Mouse (Mus musculus): ENCODE results near the gene Eef1akmt1. TPM values are rescaled to one million over a fixed set of nuclear protein-coding genes. Genes with fewer than 3 reads are reported as not detected.

Gene Eef1akmt1
- polyA plus RNA-seq, 1 experiment: 36.4 TPM

GRCm38 (mm10) chr14:57593279-57593678 is 21.9 kb upstream of the Eef1akmt1 start:
- no peak for DNase-seq (ENCODE audit: low read depth)
- no peak for TF ChIP-seq POLR2A (IDR thresholded peaks at IDR 0.05; ENCODE audit: borderline replicate concordance, extremely low read depth, insufficient read depth, insufficient read length, poor library complexity, severe bottlenecking)
- TF ChIP-seq CTCF (IDR thresholded peaks at IDR 0.05; ENCODE audit: borderline replicate concordance, extremely low read depth, insufficient read depth, insufficient read length): no peak

DNA sequence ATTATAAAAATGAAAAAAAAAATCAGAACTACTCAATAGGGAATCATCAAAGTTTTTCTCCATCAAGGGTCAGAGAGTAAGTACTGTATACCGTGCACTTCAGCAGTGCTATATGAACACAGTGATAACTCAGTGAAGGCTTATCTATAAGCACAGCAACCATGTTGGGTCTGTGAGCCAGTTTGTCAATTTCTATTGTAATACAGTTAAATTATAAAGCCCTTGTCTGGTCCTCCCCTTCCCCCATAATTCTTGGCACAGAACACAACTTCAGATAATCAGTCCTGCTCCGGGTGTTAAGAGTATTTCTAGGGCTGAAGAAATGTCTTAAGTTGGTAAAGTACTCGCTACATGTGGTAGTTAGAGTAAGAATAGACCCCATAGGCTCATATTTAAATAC is 20.4 kb upstream of the Eef1akmt1 start:
- no peak for TF ChIP-seq CTCF (IDR thresholded peaks at IDR 0.05; ENCODE audit: borderline replicate concordance, extremely low read depth, insufficient read depth, insufficient read length)
- TF ChIP-seq POLR2A (IDR thresholded peaks at IDR 0.05; ENCODE audit: borderline replicate concordance, extremely low read depth, insufficient read depth, insufficient read length, poor library complexity, severe bottlenecking): no peak
- DNase-seq (ENCODE audit: low read depth): no peak

DNA sequence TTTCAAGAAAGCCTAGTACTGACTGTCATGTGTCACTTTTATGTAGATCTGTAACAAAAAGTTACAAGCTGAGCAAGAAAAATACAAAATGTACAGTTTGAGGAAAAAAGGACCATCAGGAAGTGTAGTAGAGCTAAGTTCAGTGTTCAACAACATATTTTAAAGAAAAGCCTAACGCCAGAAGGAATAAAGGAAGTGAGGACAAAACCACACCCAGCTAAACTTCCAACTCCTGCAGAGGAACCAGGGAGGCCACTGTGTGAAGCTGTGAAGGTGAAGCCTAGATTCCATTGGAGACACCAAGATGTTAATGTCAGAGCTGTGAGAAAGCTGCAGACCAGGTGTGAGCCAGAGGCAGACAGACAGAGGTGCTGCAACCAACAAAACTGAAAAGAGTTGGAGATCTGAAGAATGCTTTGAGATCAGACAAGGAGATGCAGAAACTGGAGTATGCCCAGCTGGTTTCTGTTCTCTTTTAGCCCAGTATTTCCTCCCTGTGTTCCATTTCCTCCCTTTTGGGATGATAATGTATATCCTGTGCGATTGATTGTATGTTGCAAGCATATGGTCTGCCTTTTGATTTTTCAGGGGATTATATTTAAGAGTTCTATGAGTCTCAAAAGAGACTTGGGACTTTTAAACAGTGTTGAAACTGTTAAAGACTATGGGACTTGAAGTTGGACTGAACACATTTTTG is 5.1 kb upstream of the Eef1akmt1 start:
- TF ChIP-seq CTCF (IDR thresholded peaks at IDR 0.05; ENCODE audit: borderline replicate concordance, extremely low read depth, insufficient read depth, insufficient read length) (no peak), POLR2A (IDR thresholded peaks at IDR 0.05; ENCODE audit: borderline replicate concordance, extremely low read depth, insufficient read depth, insufficient read length, poor library complexity, severe bottlenecking) (no peak)
- DNase-seq (ENCODE audit: low read depth): no peak

DNA sequence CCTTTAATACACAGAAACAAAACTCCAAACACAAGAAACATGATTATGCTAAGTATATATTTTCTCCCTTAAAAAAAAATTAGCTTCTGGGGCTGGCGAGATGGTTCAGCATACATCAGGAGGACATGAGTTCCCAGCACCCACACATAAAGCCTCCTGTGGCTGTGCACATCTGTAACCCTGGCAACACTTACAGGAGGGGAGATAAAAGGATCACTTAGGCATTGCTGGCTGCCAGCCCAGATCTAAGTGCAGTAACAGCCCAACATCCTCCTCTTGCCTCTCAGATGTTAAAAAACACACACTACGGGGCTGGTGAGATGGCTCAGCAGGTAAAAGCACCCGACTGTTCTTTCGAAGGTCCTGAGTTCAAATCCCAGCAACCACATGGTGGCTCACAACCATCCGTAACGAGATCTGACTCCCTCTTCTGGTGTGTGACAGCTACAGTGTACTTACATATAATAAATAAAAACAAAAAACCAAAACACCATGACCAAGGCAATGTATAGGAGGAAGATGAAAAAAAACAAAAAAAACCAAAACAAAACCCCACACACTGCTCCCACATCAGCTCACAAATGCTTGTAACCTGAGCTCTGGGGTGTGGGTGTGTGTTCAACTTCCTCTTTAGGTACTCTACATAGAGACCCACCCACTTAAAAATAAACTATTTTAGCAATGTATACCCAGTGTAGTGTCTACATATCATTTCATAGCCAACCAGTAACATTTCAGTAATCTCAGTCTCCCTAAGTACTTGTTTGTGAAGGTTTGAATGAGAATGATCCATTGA is 3.6 kb upstream of the Eef1akmt1 start:
- TF ChIP-seq CTCF (IDR thresholded peaks at IDR 0.05; ENCODE audit: borderline replicate concordance, extremely low read depth, insufficient read depth, insufficient read length): no peak
- TF ChIP-seq POLR2A (IDR thresholded peaks at IDR 0.05; ENCODE audit: borderline replicate concordance, extremely low read depth, insufficient read depth, insufficient read length, poor library complexity, severe bottlenecking): no peak
- DNase-seq (ENCODE audit: low read depth): peak; percentile 13

DNA sequence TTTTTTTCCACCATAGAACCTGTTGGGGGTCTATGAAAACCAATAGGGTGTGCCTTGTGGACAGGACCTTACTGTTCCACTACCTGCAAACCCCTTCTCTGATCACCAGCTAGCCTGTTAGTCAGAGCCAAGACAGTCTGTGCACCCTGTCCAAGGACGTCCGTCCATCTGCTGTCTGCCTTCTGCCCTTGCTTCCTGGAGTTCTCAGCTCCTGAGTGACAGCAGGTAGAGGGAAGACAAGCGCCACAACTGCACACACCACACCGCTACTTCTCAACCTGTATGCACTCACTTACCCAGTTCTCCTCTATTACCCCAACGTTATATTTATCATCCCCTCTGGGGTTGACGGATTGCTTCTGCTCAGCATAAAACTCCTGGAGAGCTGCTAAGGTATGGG is 5.8 kb downstream of the Eef1akmt1 start:
- DNase-seq (ENCODE audit: low read depth): no peak
- TF ChIP-seq CTCF (IDR thresholded peaks at IDR 0.05; ENCODE audit: borderline replicate concordance, extremely low read depth, insufficient read depth, insufficient read length): no peak
- no peak for TF ChIP-seq POLR2A (IDR thresholded peaks at IDR 0.05; ENCODE audit: borderline replicate concordance, extremely low read depth, insufficient read depth, insufficient read length, poor library complexity, severe bottlenecking)

DNA sequence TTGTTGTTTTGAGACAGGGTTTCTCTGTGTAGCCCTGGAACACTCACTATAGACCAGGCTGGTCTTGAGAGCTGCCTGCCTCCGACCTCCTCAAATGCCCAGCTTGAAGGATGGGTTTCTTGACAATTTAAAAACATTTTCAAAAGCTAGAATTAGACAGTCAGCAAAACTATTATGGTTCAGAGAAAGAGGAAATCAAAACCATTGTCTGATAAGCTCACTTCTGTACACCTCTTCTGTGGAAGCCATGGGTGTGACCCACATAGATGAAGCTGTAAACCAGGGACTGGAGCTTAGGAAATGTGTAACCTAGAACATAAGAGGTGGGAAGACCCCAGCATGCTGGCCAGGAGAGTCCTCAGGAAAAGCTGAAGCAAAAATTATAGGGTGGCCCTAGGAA is 14.5 kb downstream of the Eef1akmt1 start:
- no peak for DNase-seq (ENCODE audit: low read depth)

DNA sequence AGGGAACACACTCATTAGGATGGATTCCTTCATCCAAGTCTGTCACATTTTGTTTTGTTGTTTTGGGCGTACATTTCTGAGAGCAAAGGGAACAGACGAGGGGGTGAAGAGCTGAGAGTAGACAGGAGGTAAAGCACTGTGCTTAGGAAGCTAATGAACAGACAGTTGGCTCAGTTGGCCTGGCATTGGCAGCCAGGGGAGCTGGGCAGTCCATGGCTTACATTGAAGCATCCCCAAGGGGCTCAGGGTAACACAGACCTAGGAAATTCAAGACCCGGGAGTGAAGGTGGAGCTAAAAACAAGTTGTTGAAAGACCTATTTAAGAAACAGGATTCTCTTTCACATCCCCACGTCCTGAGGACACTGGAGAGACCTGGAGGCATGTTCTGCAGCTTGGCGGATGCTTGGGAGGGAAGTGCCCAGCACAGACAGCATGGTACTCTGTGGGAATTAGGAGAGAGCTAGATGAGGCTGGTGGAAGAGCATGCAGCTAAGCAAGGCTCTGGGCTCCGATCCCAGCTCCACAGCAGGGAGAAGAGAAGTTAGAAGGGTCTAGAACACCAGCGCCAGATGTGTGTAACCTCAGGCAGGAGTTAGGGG is 15.8 kb downstream of the Eef1akmt1 start:
- no peak for DNase-seq (ENCODE audit: low read depth)
- TF ChIP-seq CTCF (IDR thresholded peaks at IDR 0.05; ENCODE audit: borderline replicate concordance, extremely low read depth, insufficient read depth, insufficient read length) (no peak), POLR2A (IDR thresholded peaks at IDR 0.05; ENCODE audit: borderline replicate concordance, extremely low read depth, insufficient read depth, insufficient read length, poor library complexity, severe bottlenecking) (no peak)

More for the DNA sequence above, 14.5 kb downstream of the Eef1akmt1 start:
- TF ChIP-seq CTCF (IDR thresholded peaks at IDR 0.05; ENCODE audit: borderline replicate concordance, extremely low read depth, insufficient read depth, insufficient read length) (no peak), POLR2A (IDR thresholded peaks at IDR 0.05; ENCODE audit: borderline replicate concordance, extremely low read depth, insufficient read depth, insufficient read length, poor library complexity, severe bottlenecking) (no peak)

GRCm38 (mm10) chr14:57554434-57554833 is 17.0 kb downstream of the Eef1akmt1 start:
- no peak for DNase-seq (ENCODE audit: low read depth)

GRCm38 (mm10) chr14:57552945-57553344 is 18.5 kb downstream of the Eef1akmt1 start:
- TF ChIP-seq POLR2A (IDR thresholded peaks at IDR 0.05; ENCODE audit: borderline replicate concordance, extremely low read depth, insufficient read depth, insufficient read length, poor library complexity, severe bottlenecking) (no peak), CTCF (IDR thresholded peaks at IDR 0.05; ENCODE audit: borderline replicate concordance, extremely low read depth, insufficient read depth, insufficient read length) (no peak)
- no peak for DNase-seq (ENCODE audit: low read depth)

More at GRCm38 (mm10) chr14:57554434-57554833, 17.0 kb downstream of the Eef1akmt1 start:
- TF ChIP-seq POLR2A (IDR thresholded peaks at IDR 0.05; ENCODE audit: borderline replicate concordance, extremely low read depth, insufficient read depth, insufficient read length, poor library complexity, severe bottlenecking): no peak
- no peak for TF ChIP-seq CTCF (IDR thresholded peaks at IDR 0.05; ENCODE audit: borderline replicate concordance, extremely low read depth, insufficient read depth, insufficient read length)

GRCm38 (mm10) chr14:57547062-57547461 is 24.4 kb downstream of the Eef1akmt1 start:
- TF ChIP-seq POLR2A (IDR thresholded peaks at IDR 0.05; ENCODE audit: borderline replicate concordance, extremely low read depth, insufficient read depth, insufficient read length, poor library complexity, severe bottlenecking) (no peak), CTCF (IDR thresholded peaks at IDR 0.05; ENCODE audit: borderline replicate concordance, extremely low read depth, insufficient read depth, insufficient read length) (no peak)
- no peak for DNase-seq (ENCODE audit: low read depth)

DNA sequence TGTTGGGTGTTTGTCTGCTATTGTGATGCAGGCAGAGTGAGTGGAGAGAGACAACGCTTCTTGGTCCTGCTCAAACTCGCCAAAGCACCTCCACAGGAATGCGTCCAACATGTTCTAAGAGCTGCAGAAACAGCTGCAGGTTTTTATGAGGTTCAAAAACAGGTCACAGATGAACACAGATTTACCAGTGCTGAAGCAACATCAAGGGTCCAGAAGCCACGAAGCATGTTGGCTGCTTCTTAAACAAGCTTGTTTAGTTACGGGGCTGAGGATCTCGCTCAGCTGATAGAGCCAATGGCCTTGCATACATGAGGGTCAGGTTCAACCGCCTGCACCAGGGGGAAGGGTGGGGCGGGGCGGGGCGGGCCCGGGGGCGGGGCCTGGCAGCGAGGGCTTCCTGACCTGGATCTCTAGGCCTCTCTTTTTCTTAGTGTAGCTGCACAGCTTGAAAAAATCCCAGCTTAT is 24.8 kb downstream of the Eef1akmt1 start:
- DNase-seq (ENCODE audit: low read depth): no peak
- TF ChIP-seq CTCF (IDR thresholded peaks at IDR 0.05; ENCODE audit: borderline replicate concordance, extremely low read depth, insufficient read depth, insufficient read length): no peak
- no peak for TF ChIP-seq POLR2A (IDR thresholded peaks at IDR 0.05; ENCODE audit: borderline replicate concordance, extremely low read depth, insufficient read depth, insufficient read length, poor library complexity, severe bottlenecking)

Measured in brain, embryonic 14.5 days (tissue).